Mouse (Mus musculus) lung, postnatal 25 days (tissue): ENCODE results near the gene Olfr825.
"Not testable (repeated sequence)": the region's sequence is repeated elsewhere in the genome, so short reads cannot be mapped to it uniquely, and the experiment has no call there.

ENCODE experiments used
- DNase-seq: peaks from one replicate; pipeline ENCODE4 v3.0.0; 2022; ENCODE audit warnings: low spot score

Olfr825 gene

DNA sequence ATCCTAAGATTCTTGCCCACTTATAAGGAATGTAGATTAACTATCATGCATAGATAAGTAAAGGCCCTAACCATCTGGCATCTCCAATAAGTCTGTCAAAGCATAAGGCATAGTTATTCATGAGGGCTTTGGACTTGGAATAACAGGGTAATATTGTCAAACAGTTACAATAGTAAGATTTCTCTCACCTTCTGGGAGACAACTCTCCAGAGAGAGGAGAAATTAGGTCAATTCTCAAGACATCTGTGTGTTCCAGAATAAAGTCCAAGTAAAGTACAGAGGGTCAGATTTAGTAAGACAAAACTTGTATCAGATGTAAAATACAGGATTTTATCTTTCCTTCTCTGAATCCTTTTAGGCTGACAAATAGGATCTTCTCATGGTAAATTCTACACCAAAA, at the start of gene Olfr825:
Olfr825 (minus strand) TSS at position 101 of the 400 bp plus-strand sequence.
- no peak for DNase-seq

DNA sequence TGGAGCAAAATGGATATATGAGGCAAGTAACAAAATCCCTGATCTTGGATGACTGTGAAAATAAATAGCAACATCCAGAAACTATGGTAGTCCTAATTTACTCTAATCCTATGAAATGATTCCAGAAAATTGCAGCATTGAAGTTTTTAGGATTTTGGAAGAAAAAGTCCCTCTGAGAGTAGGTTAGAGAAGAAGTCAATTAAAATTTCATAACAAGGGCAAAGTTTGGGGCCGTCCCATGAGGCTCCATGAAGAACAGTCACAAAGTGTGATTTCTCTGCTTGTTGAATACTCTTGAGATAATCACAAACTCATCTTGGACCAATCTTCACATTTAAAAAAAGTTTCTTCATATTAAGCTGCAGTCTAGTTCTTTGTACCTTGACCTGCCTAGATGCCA, 47.7 kb upstream of the Olfr825 start, which contains the start of gene Olfr827:
Olfr827 (minus strand) TSS at position 101 of the 400 bp plus-strand sequence.
- DNase-seq: no peak

- no peak for DNase-seq
These were observed 17.5 kb upstream of the Olfr825 start, which contains the start of gene Olfr826 for GRCm38 (mm10) chr10:130184086-130184485. Olfr826 (minus strand) TSS chr10:130184186.

DNA sequence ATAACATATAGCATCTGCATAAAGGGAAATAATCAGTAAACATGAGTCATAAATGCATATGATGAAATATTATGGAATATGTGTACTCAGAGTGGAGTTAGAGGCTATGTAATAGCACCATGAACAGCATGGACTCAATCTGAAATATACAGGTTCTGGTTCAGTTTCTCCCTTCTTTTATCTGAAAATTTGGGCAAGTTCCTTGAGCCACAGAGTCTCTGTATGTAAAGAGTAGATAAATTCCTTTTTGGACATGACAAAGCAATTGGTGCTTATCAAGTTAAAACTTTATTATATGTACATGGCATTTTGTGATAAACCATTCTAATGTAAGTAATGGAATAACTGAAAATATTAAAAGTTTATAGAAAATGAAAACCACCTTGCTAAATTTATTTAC, 1.4 kb downstream of the Olfr825 start:
- DNase-seq: no peak

- DNase-seq: no peak
These were observed 22.4 kb downstream of the Olfr825 start for GRCm38 (mm10) chr10:130144121-130144520.

- not testable (repeated sequence) for DNase-seq
These were observed 24.1 kb downstream of the Olfr825 start for GRCm38 (mm10) chr10:130142481-130142880.

DNA sequence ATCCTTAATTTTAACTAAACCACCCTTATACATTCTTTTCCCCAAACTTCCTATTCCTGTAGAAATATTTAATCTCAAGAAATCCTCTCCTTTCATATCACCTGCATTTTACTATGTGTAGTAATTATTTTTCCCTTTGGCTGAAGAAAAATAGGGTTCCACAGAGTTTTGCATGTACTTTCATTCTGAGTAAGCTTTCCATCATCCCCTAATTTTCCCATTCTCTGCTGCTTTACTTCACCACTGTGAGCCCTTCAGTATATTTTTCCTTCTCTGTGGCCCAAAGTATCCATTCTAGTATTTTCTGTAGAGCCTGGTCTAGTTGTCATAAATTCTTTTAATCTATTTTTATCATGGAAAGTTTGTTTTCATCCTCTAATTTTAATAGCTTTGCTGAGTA, 31.8 kb downstream of the Olfr825 start:
- no peak for DNase-seq

- DNase-seq: not testable (repeated sequence)
These were observed 36.7 kb downstream of the Olfr825 start, which contains the start of gene Olfr824 for GRCm38 (mm10) chr10:130129900-130130299. Olfr824 (minus strand) TSS chr10:130130000.

GRCm38 (mm10) chr10:130116045-130116444, 50.5 kb downstream of the Olfr825 start:
- not testable (repeated sequence) for DNase-seq

- not testable (repeated sequence) for DNase-seq
These were observed 51.3 kb downstream of the Olfr825 start, which contains the start of gene Olfr823 for GRCm38 (mm10) chr10:130115283-130115682. Olfr823 (minus strand) TSS chr10:130115383.
